In genomic region chr4:107802450-107803331, GRCm38 (mm10) we compare ENCODE assay signal across 8 mouse cellular contexts. TPM values are rescaled to one million over a fixed set of nuclear protein-coding genes. Genes with fewer than 3 reads are reported as not detected.
DNase-seq lines count a peak whose midpoint lies in the region; ATAC-seq and TF ChIP-seq lines count a peak whose summit lies in the region.

No protein-coding gene starts in this region.

- TF ChIP-seq CTCF in liver, postnatal 0 days (IDR thresholded peaks at IDR 0.05; ENCODE audit: low read depth) = no peak
- TF ChIP-seq CTCF in small intestine, adult 2 months (IDR thresholded peaks at IDR 0.05; ENCODE audit: extremely low read depth, insufficient read length, insufficient replicate concordance, low read depth, low read length) = no peak

- H3K4me1 ChIP-seq in hindbrain, embryonic 12.5 days = peaks cover 42% of the 10 kb centered on the region
- peaks cover 26% of the 10 kb centered on the region for H3K4me1 ChIP-seq in liver, postnatal 0 days (ENCODE audit: insufficient read depth)
- peaks cover 13% of the 10 kb centered on the region for H3K4me1 ChIP-seq in small intestine, adult 2 months (ENCODE audit: control insufficient read depth, insufficient read depth, insufficient read length, low read length)

- peak; percentile 21 for ATAC-seq in hindbrain, embryonic 12.5 days (ENCODE audit: low FRiP score)
- no peak for ATAC-seq in liver, postnatal 0 days

- WGBS in hindbrain, embryonic 12.5 days = under 1% methylated on average over 65 of the region's 65 CpGs
- under 1% methylated on average over 62 of the region's 65 CpGs for WGBS in liver, postnatal 0 days (ENCODE audit: insufficient replicate concordance)
- under 1% methylated on average over 65 of the region's 65 CpGs for WGBS in small intestine, adult 2 months

- peaks cover 13% of the 10 kb centered on the region; the same call in 1 of the 2 replicates for H3K27me3 ChIP-seq in hindbrain, embryonic 12.5 days
- 0 out of 2 replicates have a peak, but pooled peaks cover 6% of the 10 kb centered on the region for H3K27me3 ChIP-seq in liver, postnatal 0 days (ENCODE audit: insufficient read depth, low read length)
- no peaks in the 10 kb centered on the region for H3K27me3 ChIP-seq in small intestine, adult 2 months (ENCODE audit: control insufficient read depth, insufficient read depth, low read length)

- no peak for TF ChIP-seq POLR2A in small intestine, adult 2 months (IDR thresholded peaks at IDR 0.05; ENCODE audit: low read depth, low read length)

- H3K9me3 ChIP-seq in hindbrain, embryonic 12.5 days (replicated peaks) = no peaks in the 10 kb centered on the region
- no peaks in the 10 kb centered on the region for H3K9me3 ChIP-seq in liver, postnatal 0 days (ENCODE audit: low read length)

- peak; percentile 54 to 55 for DNase-seq in left cerebral cortex, postnatal 36 days (ENCODE audit: low spot score in 2 of 2)
- no peak for DNase-seq in left cerebral cortex, adult 18-20 months (ENCODE audit: low spot score in 2 of 2)
- DNase-seq in Muller cell, postnatal 12 days (ENCODE audit: inconsistent ontology term) = peak; percentile 59
- peak; percentile 75 for DNase-seq in embryo, embryonic 11 days
- peak; percentile 34 for DNase-seq in liver, postnatal 0 days
- DNase-seq in ovary, postnatal 14 days (ENCODE audit: low spot score) = no peak

- peak overlapping the region; percentile 62 for H3K4me3 ChIP-seq in hindbrain, embryonic 12.5 days
- H3K4me3 ChIP-seq in liver, postnatal 0 days (ENCODE audit: low read depth, low read length) = peak overlapping the region; percentile 60
- H3K4me3 ChIP-seq in small intestine, adult 2 months (ENCODE audit: low read depth, low read length) = peak overlapping the region; percentile 57

- peak overlapping the region; percentile 88 for H3K9ac ChIP-seq in hindbrain, embryonic 12.5 days
- peak overlapping the region; percentile 57 for H3K9ac ChIP-seq in liver, postnatal 0 days (replicated peaks)

- peaks cover 19% of the 10 kb centered on the region; the same call in 1 of the 2 replicates for H3K36me3 ChIP-seq in hindbrain, embryonic 12.5 days
- H3K36me3 ChIP-seq in liver, postnatal 0 days (replicated peaks; ENCODE audit: insufficient read depth, low read length) = no peaks in the 10 kb centered on the region
- no peaks in the 10 kb centered on the region for H3K36me3 ChIP-seq in small intestine, adult 2 months (ENCODE audit: control insufficient read depth, insufficient read depth, low read length)

- H3K27ac ChIP-seq in hindbrain, embryonic 12.5 days = peak overlapping the region; percentile 97
- no peak overlapping the region for H3K27ac ChIP-seq in liver, postnatal 0 days (ENCODE audit: low read depth)
- no peak overlapping the region for H3K27ac ChIP-seq in small intestine, adult 2 months (ENCODE audit: insufficient read depth, low read depth, low read length)

- TF ChIP-seq EP300 in liver, postnatal 0 days (IDR thresholded peaks at IDR 0.05; ENCODE audit: low read depth) = no peak

- intact Hi-C loops in left cerebral cortex, postnatal 36 days (cut with DNase I) = loop anchor here (2.0 to 5.0 kb wide), 3 partner anchors 20 to 65 kb away; no protein-coding TSS in a partner anchor

- peak overlapping the region; percentile 96 for H3K4me2 ChIP-seq in hindbrain, embryonic 12.5 days (replicated peaks)
- peak overlapping the region; percentile 99 for H3K4me2 ChIP-seq in liver, postnatal 0 days (ENCODE audit: low read depth, low read length)

RNA-seq across cellular contexts. Expression of gene Lrp8, which starts 0.6 kb away (rescaled TPM):
- total RNA-seq in left cerebral cortex, postnatal 36 days (2021) = 100 to 1,000 TPM in 1 of 2 experiments, 10 to 100 TPM in 1; 74.7 to 112 TPM
- 10 to 100 TPM; 84.3 to 94.0 TPM for total RNA-seq in left cerebral cortex, adult 18-20 months (2021)
- polyA plus RNA-seq in hindbrain, embryonic 12.5 days (2016; fragmentation: Nextera tagmentation; extraction: Ambion mirVana) = 46.7 and 52.6 TPM in 2 replicates
- 0.61 and 0.63 TPM in 2 replicates for polyA plus RNA-seq in liver, postnatal 0 days (2015; fragmentation: Nextera tagmentation; extraction: Ambion mirVana)
- polyA plus RNA-seq in small intestine, adult 2 months (2012; rRNA removed) = 2.5 and 3.9 TPM in 2 replicates

Comparison
In these comparisons a context has a peak if more than half of its experiments do, and no peak if none do; other contexts are left out.
1. DNase-seq: peak in left cerebral cortex, postnatal 36 days (2 of 2), Muller cell, postnatal 12 days (single experiment), embryo, embryonic 11 days (single experiment) and liver, postnatal 0 days (single experiment); none in left cerebral cortex, adult 18-20 months (0 of 2) and ovary, postnatal 14 days (single experiment).
2. Peak in every context shown above with its lines, with median percentiles within 50 percentile points of each other: H3K4me3 ChIP-seq.